Mouse (Mus musculus) lung, postnatal 4 days (tissue): ENCODE measurements around the gene Tmem56.

Experiments
- DNase-seq, 2 experiments: peaks; one replicate each; pipeline ENCODE4 v3.0.0; 2021

The Tmem56 gene

DNA sequence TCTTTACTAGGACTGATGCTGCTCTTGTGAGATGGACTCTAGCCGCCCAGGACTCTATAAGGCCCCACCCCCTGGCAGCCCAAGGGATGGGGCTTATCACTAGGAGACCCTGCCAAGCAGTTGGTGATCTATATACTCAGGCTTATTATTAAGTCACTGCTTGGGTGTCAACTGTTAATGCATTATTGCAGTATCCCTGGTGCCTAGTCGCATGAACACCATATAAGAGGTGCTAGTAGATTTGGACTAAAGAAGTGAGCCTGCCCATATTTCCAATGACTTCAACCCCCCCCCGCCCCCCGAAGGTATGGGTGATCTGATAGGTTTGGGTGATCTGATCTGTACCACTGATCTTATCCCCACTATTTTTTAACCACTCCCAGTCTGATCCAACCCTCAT, at the start of gene Tmem56:
Tmem56 (minus strand) TSS at position 101 of the 400 bp plus-strand sequence.
- DNase-seq: no peak

DNA sequence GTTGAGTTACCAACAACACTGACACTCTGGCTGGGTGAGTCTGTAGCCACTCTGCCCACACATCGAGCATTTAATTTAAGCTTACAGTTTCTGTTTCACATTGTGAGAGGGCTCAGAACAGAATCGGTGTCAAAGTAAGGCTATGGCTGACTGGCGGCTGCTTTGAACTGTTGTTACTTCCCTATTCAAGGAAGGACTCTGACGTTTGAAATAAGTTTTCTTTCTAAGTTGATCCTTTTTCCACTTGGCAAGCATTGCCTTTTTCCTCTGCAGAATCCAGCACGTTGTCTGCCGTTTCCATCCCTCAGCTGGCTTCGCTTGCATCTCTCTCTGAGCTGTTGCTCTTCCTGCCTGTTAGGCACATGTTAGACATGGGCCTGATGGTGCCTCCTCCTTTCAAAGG, 47.3 kb upstream of the Tmem56 start:
- no peak for DNase-seq

DNA sequence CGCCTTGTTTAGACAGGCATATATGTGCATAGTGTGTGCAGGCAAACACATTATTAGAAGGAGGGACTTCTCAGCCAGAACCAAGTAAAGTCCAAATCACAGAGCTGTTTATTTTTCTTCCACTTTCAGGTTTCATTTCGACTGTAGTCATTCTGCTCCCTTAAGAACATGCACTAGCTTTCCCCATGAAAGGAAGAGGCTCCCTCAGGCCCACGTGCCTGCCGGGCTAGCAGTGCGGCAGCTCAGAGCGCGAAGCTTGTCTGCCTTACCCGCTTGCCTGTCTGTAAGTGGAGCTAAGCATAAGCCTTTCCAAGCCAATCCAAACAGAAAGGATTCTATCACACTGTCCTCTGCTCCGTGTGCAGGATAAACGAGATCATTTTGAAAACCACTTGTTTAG, 46.7 kb upstream of the Tmem56 start:
- no peak for DNase-seq

DNA sequence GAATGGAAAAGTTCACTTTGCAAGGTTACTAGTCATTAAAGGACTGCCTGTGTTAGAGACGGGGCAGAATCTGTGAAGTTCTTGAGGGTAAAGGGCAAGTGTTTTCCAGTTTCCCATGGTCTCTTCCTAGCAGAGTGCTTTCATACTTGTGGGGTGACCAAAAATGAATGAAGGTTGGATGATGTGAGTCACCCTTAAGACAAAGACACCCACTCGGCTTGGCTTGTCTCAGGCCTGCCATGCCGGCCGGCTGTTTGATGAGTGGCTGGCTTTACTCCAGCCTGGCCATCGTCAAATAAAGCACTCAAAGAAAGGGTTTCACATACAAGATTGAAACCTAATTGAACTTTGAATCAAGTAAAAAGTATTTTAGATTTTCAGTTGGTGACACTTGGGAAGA, 44.5 kb upstream of the Tmem56 start:
- DNase-seq: no peak

DNA sequence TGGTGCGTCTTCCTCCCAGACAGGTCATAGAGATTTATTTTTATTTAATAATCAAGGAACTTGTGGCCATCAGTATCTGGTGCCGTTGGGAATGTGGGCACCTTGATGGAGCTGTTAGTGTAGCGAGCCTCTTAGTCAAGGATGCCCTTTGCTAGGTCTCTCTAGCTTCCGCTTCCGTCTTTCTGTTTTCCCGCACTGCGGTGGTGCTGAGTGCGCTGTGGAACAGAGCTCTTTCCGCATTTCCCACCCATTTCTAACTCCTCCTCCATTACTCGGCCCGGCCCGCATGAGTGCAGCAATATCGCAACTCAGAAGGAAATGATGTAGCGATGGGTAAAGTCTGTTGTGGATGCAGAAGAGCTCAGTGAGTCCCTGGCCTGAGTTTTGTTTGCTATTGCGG, 40.5 kb upstream of the Tmem56 start:
- no peak for DNase-seq

DNA sequence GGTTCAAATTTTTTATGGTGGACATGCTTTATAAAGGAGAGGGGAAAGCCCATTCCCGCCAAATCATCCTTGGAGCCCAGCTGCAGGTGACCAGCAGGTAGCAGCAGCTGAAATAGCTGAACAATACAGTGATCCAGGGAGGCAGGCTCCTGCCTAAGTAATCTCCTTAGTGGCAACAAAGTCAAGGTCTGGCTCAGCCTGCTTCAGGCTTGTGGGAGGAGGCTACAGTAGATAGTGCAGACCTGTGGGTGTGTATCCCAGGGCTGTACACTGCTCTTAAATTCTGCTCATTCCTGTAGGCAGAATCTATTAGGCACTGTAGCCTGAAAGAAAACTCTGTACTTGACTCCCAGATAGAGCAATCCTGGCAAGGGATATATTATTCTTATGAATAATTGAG, 38.0 kb upstream of the Tmem56 start:
- no peak for DNase-seq

DNA sequence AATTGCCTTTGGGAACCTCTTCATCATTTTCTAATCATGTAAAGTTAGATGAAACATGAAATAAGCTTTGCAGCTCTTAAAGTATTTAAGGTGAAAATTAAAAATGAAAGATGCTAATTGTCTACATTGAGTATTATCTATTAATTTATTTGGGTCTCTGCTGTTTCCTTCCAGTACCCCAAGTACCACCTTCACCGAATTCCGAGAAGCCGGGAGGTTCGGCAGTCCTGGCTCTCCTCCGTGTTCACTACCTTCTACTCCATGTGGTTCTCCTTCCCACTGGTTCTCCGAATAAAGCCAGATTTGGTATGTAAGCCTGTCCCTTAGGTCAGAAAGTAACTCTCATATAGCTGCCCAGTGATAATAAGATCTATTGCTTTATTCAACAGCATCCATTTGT, 37.0 kb upstream of the Tmem56 start:
- no peak for DNase-seq

DNA sequence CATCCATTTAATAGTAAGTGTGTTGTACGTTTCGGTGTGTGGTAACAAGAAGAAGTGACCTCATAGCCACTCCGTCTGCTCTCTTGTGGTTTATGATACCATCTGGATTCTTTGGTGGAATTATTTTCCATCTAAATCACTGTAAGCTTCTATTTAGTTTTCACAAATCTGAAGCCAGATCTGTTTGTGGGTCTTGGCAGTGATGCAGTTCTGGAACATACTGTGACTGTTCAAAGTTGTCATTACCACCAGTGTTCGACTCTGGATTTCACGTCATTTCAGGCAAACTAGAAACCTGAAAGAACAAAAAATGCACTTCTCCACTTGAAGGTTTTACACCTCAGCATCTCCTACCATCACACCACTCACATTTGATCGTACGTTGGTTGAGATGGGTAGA, 32.6 kb upstream of the Tmem56 start:
- no peak for DNase-seq

DNA sequence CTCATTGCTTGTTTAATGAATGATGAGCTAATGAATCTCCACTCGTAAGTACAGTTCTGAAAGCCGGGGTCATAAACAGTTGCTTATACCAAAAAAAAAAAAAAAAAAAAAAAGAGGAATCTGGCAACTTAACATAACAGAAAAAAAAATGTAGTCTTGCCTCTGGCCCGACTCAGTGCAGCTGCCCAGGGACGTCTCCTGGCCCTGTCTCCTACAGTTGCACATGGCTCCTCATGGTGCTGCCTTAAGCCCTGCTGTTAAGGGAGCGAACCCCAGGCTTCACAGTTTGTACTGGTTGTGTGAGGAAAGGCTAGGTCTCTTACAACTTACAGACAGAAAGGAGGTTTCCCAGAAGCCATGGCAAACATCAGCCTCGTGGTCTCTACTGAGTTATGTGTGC, 31.3 kb upstream of the Tmem56 start:
- DNase-seq: no peak

DNA sequence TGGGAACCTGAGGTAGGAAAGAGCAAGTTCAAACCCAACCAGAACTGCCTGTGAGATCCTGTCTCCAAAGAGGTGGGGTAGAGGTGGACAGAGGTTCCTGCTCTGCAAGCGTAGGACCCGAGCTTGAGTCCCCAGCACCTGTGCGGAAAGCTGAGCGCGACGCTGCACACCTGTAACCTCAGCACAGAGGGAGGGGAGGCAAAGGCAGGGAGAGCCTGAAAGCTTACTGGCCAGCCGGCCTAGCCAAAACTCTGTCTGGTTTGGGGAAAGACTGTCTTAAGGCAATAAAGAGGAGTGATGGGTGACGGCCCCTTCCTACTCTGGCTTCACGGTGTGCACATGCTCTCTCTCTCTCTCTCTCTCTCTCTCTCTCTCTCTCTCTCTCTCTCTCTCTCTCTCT, 30.1 kb upstream of the Tmem56 start:
- no peak for DNase-seq

DNA sequence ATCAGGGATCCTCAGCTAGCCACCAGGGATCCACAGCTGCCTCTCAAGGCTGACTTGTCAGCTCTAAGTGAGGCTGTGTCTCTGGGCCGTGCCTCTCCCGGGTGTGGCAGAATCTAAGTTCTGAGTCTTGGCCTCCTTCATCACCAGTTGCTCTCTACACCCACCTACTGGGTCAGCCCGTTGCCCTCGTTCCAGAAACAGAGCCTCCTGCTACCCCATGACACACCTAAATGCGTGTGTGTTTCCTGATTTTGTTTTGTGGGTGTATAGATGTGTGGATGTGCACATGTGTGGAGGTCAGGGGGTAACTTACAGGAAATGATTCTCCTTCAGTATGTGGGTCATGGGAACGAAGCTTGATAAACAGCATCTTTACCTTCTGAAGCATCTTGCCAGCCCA, 29.5 kb upstream of the Tmem56 start:
- DNase-seq: no peak

DNA sequence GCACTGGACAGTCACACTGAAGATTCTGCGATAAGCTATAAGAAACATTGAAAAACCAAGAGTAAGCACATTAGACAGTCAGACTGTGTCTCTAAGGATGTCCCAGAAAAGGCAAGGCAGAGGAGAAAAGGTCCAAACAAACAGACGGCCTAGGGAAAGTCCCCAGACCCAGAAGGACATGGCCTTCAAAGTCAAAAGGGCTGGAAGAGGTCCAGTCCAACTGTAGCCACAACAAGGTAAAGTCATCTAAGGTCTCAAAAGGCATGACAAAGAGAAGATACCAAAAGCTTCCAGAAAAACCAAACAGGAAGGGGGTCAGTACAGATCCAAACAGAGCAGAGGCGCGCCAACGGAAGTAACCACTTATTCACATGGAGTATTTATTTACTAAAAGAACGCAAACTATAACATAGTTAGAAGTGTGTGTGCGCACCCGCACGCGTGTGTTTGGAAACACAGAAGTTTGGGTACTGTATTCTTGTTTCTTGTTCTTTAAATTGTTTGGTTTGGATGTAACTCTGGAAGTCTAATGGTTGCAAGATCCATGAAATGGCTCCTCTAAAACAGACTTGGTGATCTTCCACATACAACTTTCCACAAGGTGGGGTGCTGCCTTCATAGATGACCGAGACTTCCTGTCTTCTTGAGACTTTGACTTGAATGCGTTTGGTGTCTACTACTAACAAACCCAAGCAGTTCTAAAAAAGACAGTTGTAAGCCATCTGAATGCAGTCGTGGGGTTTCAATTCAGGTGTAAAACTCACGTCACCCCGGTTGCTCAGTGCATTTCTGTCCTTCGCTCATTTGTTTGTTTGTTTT, 27.2 kb upstream of the Tmem56 start:
- peak; percentile 30 to 50 for DNase-seq

DNA sequence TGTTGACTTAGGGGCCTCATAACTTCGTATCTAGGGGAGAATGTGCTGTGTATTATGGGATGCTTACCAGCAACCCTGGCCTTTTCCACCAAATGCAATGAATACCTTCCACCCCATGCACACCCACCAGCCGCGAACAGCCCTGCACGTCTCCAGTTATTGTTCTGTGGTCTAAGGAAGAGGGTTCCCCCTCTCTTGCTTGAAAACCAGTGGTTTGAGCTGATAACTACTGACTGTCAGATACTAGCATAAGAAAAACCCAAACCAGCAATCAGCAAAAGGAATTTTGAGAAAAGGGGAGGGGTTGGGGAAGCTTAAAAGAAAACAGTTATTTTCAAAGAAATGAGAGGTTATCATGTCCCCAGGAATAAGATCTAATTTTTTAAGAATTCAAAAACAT, 26.5 kb upstream of the Tmem56 start:
- no peak for DNase-seq

DNA sequence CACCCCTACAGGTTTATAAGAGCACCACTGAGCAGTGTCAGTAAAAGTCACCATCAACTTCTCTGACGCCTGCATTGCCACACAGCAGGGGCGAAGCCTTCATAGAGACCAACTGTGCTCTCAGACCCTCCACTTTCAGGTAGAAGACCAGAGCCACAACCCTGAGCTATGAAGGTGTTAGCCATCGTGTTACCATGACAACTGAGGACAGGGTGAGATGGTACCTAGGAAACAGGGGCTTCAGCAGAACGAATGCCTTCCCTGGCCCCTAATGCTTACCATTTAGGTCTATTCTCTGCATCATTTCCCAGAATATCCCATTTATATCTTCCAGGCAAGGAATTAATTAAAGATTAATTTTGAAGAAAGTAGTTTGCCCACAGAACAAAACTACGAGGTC, 26.0 kb upstream of the Tmem56 start:
- DNase-seq: no peak

DNA sequence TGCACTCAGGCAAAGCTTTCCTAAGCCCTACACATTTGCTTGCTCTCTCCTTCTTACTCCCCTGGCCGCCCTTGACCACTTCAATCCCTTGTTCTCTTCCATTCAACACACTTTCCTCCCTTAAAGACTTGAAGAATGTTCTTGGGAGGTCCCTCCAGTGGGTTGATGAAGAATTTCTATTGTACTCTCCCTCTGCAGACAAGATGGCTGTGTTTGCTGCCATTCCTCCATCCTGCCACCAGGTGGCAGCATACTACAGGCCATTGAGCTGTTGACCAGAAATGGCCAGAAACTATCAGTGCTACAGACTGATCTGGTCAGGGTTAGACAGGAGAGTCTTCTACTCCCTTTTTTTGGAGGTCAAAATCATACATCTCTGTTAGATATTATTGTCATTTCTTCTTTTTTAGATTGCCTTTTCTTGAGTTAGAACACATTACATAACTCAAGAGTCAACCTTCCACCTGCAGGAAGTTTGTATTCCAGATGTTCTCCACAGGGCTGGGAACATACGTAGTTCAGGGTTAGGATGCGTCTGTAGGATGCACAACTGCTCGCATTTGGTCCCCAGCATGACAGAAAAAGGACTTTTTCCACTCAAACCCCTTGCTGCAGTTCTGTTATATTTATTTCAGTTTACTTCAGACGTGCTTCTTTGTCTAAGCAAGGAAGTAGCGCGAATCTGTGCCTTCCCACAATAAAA, 24.8 kb upstream of the Tmem56 start:
- peak; percentile 76 to 83 for DNase-seq

DNA sequence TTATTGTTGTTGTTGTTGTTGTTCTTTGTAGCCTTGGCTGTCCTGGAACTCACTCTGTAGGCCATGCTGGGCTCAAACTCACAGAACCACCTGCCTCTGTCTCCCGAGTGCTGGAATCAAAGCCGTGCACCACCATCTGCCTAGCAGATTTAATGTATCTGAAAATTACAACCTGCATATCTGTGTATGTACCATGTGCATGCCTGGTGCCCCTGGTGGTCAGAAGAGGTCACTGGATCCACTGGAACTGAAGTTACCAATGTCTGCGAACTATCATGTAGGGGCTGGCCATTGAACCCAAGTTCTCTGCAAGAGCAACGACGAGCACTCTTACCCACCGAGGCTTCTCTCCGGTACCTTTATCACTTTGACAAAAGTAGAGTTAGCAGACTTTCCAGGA, 23.7 kb upstream of the Tmem56 start:
- peak in 1 of 2 experiments; percentile 30 for DNase-seq

DNA sequence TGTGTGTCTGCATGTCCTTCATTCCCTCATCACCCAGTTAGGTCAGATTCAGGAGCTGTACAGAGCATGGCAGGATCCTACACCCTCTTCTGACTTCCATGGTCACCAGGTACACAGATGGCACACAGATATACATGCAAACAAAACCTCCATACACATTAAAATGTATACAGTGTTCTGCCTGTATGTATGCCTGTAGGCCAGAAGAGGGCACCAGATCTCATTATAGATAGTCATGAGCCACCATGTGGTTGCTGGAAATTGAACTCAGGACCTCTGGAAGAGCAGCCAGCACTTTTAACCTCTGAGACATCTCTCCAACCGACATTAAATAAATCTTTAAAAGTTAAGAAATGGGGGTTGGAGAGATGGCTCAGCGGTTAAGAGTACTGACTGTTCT, 11.3 kb upstream of the Tmem56 start:
- no peak for DNase-seq

DNA sequence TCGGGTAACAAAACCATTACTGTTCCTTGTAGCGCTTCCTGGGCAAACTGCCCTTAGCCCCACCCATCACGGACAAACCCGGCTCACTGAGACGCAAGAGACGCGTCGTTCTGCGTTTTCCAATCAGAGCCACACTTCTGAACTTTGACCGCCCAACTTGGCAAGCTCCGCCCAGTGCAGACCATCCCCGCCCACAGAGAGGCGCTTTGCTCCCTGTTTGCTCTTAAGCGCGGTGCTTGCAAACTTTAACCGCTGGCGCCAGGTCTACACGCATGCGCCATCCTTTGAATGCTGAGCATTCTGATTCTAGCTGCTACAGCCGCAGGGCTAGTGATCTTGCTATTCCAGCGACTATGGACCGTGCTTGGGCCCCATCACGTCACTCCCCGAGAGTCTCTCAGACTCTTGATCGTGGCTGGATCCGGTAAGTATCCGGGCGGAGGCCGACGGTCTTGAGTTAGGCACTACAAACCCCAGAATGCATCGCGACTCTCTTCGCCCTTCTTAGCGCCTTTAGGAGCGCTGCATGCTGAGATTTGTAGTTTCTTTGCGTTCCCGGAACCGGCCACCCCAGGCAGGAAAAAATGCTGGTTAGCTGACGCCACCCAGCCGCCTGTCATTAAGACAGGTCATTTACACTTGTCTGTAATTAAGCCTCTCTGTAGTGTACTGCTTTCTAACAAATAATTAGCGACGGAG, 8.8 kb upstream of the Tmem56 start, which contains the start of gene Alg14:
Alg14 (plus strand) TSS at position 214 of the 699 bp plus-strand sequence.
- peak; percentile 98 for DNase-seq

DNA sequence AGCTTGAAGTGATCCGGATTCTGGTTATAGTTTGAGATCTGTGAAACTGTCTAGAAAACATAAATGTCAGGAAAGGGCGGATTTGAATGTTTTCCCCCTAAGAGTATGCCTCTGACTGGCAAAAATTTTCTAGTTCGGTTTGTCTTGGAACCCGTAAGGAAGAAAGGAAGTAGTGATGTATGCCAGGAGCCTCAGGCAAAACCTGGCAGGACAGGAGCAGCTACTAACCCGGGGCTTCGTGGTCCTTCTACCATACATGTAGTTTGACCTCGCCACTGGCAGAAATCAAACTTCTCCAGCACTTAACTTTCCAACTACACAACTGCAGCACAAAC, 8.3 kb upstream of the Tmem56 start:
- DNase-seq: no peak

DNA sequence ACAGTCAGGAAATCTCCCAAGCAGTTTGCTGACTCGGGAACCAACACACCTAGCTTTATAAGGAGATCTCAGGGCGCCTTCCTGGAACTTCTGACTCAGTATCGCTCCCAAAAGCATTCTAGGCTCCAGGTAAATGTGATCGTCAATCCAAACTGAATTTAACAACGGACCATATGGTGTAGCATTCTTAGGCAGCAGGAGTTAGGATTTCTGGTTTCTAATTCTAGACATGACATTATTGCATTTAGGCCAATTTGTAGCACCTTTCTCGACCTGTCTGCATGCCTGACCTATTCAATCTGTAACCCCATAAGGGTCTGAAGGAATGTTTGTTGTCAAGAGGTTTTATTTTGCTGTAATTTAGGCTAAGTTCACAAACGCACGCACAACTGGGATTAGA, 7.8 kb upstream of the Tmem56 start:
- no peak for DNase-seq

DNA sequence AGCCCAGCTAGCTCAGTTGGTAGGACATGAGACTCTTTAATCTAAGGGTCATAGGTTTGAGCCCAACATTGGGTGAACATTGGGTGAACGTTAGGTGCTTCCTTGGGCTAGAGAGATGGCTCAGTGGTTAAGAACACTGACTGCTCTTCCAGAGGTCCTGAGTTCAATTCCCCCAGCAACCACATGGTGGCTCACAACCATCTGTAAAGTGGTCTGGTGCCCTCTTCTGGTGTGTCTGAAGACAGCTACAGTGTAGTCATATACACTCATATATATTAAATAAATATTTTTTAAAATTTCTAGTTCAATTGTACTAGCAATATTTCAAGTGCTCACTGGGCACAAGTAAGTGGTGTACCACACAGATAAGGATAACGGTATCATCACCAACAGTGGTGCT, 4.3 kb upstream of the Tmem56 start:
- DNase-seq: no peak

DNA sequence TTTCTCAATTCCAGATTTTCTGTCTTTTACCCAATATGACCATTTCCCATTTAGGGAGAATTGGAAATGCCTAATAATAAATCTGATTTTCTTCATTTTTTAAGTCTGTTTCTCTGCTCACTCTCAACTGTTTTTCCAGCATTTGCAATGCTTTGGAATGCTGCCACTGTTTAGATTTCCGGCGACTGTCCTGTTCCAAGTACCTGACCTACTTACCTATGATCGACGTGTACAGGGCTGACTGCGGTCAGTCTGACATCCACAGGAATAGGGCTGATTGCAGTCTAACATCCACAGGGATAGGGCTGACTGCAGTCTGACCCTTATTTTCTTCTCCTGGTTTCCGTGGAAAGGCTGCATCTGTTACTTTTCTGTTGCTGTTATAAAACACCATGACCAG, 2.3 kb upstream of the Tmem56 start:
- DNase-seq: no peak

DNA sequence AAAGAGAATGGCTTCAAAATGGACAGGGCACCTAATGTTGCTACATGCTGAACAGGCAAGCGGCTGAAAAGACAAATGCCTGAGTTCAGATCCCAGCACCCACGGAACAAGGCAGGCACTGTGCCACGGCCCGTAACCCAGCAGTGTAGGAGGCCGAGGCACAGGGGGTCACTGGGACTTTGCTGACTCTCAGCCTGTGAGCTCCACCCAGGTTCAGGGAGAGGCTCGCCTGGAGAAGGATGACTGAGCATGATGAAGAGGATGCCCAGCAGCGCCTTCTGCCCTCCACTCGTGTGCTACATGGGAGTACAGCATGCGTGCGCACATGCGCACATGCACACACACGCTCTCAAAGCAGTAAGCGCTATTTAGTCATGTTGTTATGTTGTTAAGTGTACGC, 3.2 kb downstream of the Tmem56 start:
- DNase-seq: no peak

DNA sequence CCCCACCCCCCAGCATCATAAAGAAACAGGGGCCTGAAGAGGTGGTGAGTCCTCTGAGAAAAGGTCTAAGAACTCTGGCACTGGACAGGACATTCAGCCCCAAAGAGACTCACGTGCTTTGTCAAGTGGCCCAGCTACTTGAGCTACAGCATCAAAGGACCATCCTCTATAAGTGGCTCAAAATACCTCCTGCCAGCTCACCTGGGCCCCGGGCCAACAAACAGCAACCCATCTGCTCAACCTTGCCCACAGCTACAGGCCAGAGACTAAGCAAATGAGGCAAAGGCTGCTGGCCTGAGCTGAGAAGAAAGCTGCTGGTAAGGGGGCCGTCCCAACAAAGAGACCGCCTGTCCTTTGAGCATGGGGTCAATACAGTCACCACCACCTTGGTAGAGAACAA, 5.3 kb downstream of the Tmem56 start:
- peak; percentile 47 to 77 for DNase-seq
